Mouse (Mus musculus) gastrocnemius, adult 2 months (tissue): ENCODE data around the gene Bmp8b. TPM values are rescaled to one million over a fixed set of nuclear protein-coding genes. Genes with fewer than 3 reads are reported as not detected.
"Not testable (repeated sequence)": the region's sequence is repeated elsewhere in the genome, so short reads cannot be mapped to it uniquely, and the experiment has no call there.

Source experiments
- DNase-seq: peaks from one replicate; pipeline ENCODE4 v3.0.0; 2022
- H3K27ac ChIP-seq: fragments of 200-600 bp; 2 replicates; pipeline ENCODE4 v1.8.1; 2022; ENCODE audit warnings: mild to moderate bottlenecking
- H3K4me3 ChIP-seq: fragments of 200-600 bp; 2 replicates; pipeline ENCODE4 v1.8.1; 2022; ENCODE audit warnings: mild to moderate bottlenecking, moderate library complexity
- CTCF ChIP-seq: fragments of 200-600 bp; IDR thresholded peaks from 2 replicates; pipeline ENCODE4 v1.8.1; 2022; ENCODE audit warnings: antibody characterized with exemption, mild to moderate bottlenecking, moderate library complexity
- intact Hi-C: fragments of 180-260 bp; cut with DNase I; formaldehyde crosslinking; loops from one replicate; pipeline ENCODE4 v1.15.1; 2025
- total RNA-seq, 2 experiments: library from RNA; stranded (reverse); gene quantifications; 2 replicates each; pipeline ENCODE4 v1.2.3; 2021

The Bmp8b gene
- total RNA-seq, 2 experiments from 2014 or later = not detected

DNA sequence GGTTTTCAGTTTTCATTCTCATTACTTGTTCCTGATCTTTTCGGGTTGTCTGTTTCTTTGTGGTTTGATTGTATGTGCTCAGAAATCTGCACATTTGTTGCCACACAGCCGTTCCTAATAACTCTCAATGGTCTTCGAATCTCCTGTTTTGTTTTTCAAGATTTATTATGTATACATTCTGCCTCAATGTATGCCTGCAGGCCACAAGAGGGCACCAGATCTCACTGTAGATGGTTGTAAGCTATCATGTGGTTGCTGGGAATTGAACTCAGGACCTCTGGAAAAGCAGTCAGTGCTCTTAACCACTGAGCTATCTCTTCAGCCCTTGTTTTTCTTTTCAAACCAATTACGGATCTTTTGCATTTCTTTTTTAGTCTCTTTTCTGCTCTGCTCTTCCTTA, 18.6 kb upstream of the Bmp8b start:
- no peak overlapping the region for H3K27ac ChIP-seq
- H3K4me3 ChIP-seq = no peak overlapping the region
- no peak for TF ChIP-seq CTCF
- intact Hi-C loops = no loop called here
- no peak for DNase-seq

DNA sequence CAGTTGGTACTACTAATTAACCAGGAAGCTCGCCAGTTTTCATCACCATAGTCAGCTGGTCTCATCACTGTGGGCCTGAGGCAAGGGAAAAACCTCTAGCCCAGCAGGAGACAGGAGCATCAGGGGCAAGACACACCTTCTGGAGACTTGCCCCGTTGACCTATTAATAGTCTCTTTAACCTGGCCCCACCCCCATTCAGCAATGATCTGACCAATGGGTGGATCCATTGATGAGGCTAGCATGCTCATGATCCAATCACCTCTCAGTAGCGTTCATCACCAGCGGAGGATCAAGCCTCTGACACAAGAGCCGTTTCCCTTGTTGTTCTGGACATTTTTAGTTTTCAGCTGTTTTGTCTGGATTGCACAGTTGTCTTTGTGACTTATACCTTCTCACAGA, 12.3 kb upstream of the Bmp8b start:
- no peak for TF ChIP-seq CTCF
- no peak overlapping the region for H3K4me3 ChIP-seq
- DNase-seq = no peak
- no peak overlapping the region for H3K27ac ChIP-seq
- intact Hi-C loops = no loop called here

DNA sequence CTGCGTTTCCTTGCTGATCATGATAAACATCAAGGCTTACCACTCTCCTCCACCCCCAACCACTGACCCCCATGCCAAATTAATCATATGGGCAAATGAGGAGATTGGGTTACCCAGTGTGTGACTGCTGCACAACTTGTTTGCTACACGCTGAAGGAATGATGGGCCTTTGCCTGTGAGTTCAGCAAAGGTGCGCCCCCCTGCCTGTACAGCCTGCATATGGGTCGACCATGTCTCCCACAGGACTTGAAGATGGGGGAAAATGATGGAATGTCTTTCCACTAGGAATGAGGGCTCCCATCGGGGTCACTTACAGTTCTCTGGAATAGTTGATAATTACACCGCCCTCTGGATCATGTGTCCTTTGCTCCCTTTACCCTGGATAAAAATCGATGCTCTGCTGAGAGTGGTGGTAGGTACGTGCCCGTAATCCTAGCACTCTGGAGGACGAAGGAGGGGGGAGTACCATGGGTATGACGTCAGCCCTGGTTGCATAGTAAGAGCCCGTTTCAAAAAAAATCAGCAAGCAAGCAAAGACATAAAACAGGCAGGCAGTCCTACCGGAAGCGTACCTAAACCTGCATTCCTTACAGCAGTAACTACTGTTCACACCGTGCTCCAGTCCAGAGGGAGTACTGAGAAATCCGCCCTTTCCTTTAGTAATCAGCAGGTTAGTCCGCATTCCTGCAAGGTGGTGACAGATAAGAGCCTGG, 11.7 kb upstream of the Bmp8b start:
- H3K27ac ChIP-seq = no peak overlapping the region
- no peak for TF ChIP-seq CTCF
- no peak for DNase-seq
- no peak overlapping the region for H3K4me3 ChIP-seq
- intact Hi-C loops = no loop called here

DNA sequence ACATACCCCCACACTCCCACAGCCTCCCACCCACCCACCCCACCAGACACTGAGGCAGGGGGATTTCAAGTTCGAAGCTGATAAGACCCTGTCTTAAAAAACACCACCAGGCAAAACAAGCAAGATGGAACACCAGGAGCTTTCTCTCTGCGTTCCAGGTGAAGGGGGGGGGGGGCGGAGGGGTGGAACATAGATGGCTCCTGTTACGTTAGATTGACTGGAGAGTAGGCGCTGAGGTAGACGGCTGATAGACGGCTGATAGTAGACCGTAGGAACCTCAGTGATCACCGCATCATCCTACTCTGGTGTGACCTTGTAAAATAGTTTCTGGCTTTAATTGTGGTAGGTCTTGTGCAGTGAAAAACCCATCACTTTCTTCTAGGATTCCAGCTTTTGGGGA, 11.1 kb upstream of the Bmp8b start:
- TF ChIP-seq CTCF = no peak
- intact Hi-C loops = no loop called here
- Histone ChIP-seq H3K27ac (no peak overlapping the region), H3K4me3 (no peak overlapping the region)
- DNase-seq = no peak

DNA sequence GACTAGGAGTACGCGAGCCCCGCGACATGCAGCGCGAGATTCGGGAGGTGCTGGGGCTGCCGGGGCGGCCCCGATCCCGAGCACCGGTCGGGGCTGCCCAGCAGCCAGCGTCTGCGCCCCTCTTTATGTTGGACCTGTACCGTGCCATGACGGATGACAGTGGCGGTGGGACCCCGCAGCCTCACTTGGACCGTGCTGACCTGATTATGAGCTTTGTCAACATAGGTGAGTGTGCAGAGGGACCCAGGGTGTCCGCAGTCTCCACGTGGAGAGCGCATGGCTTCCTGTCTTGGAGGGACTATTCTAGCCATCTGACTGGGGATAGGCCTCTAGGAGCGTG, 456 bp downstream of the Bmp8b start:
- DNase-seq = no peak
- intact Hi-C loops = no loop called here
- Histone ChIP-seq H3K27ac (no peak overlapping the region), H3K4me3 (no peak overlapping the region)
- TF ChIP-seq CTCF = no peak

DNA sequence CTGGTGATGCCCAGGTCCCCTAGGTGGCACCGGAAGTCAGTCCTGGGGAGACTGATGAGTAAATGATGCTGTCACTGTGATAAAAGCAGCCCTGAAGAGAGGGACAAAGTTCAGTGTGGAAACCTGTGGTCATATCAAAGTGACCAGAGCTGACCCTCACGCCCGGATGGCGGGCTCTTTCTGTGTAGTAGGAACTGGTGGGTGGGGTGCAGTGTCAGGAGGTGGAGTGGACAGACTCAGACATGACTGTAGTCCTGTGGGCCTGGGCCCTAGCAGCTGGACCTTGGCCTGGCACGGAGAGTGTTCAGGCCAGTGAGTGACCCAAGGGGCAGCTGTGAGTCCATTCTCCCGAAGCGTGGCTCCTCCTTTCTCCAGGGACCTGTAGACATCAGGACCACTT, 964 bp downstream of the Bmp8b start:
- intact Hi-C loops, DNase-seq, H3K27ac ChIP-seq, H3K4me3 ChIP-seq: not testable (repeated sequence)

DNA sequence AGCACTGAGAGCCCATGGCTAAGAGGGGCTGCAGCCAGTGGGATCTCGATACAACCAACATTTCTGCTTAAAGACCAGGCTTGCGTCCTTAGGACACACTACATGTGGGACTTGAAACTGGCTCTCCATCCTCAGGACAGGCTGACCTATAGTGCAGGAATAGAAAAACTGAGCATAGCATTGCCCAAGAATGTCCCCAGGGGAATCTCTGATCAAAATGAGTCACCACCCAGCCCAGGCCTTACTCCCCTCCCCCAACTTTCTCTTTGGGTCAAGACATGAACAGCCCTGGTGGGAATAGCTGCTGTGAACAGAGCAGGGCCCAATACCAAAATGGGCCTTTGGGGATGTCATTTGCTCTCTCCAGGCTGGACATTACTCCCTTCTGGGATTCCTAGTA, 1.9 kb downstream of the Bmp8b start:
- Histone ChIP-seq H3K27ac (no peak overlapping the region), H3K4me3 (no peak overlapping the region)
- no peak for DNase-seq
- no peak for TF ChIP-seq CTCF
- intact Hi-C loops = no loop called here

DNA sequence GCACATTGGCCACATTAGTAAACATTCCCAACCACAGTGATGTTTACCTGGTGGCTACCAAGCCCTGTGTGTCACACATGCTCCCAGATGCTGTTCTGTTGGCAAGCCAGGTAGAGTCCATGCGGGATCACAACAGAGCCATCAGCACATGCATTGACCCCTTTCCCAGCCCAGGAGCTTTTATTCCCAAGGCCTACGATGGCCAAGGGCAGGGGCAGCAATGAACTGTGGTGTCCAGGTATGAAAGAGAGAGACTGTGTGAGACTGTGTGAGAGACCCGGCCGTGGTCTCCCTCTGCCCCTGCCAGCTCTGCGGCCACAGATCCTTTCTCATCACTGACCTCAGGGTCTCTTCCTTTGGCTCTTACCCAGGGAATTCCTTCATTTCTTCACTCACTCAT, 3.1 kb downstream of the Bmp8b start:
- no peak for TF ChIP-seq CTCF
- no peak for DNase-seq

DNA sequence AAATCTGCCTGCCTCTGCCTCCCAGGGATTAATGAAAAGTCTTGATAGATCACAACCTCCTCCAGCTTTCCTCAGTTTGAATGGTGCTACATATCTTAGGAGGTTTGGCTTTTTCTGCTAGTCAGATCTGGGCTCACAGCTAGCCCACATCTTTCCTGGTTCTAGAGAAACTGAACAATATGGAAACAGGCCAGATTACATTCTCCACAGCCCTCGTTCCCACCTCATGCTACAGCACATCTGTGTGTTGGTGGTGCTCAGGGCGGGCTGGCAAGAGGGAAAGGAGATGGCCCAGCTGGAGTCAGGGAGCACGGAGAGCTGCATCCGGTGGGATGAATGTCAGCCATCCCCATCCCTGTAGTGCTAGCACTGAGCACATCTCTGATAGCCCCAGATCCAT, 5.8 kb downstream of the Bmp8b start:
- Histone ChIP-seq H3K27ac (no peak overlapping the region), H3K4me3 (no peak overlapping the region)
- DNase-seq = no peak
- intact Hi-C loops = no loop called here
- no peak for TF ChIP-seq CTCF

More for the DNA sequence above, 3.1 kb downstream of the Bmp8b start:
- no peak overlapping the region for H3K27ac ChIP-seq
- intact Hi-C loops = no loop called here
- H3K4me3 ChIP-seq = no peak overlapping the region

DNA sequence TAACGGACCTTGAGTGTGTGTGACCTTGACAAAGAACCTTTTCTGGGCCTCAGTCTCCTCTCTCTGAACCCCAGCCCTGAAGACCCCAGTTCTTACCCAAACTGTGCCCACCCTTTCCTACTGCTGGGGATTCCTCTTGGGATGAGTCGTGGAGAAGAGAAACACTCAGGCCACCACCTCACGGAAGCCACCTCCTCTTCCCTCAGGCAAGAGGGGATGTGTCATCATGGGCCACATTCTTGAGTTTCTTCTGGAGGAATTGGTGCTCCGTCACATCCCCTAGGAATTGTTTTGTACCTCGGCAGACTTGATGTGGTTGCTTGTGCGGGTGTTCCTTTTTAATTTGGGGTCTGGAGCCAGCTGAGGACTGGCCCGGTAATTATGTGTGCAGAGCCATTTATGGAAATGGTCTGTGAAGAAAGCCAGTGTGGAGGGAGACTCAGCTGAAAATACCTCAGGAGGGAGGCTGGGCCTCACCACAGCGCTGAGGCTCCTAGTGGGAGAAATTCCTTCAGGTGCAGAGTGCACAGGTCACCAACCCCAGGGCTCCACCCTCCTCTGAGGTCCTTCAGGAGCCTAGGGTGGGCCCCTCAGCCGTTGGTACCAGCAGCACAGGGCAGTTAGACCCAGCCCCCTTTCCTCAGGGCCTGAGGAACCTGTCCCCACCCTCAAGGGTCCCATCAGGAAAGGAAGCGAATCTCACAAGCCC, 6.5 kb downstream of the Bmp8b start:
- intact Hi-C loops, H3K27ac ChIP-seq, H3K4me3 ChIP-seq, DNase-seq: not testable (repeated sequence)

DNA sequence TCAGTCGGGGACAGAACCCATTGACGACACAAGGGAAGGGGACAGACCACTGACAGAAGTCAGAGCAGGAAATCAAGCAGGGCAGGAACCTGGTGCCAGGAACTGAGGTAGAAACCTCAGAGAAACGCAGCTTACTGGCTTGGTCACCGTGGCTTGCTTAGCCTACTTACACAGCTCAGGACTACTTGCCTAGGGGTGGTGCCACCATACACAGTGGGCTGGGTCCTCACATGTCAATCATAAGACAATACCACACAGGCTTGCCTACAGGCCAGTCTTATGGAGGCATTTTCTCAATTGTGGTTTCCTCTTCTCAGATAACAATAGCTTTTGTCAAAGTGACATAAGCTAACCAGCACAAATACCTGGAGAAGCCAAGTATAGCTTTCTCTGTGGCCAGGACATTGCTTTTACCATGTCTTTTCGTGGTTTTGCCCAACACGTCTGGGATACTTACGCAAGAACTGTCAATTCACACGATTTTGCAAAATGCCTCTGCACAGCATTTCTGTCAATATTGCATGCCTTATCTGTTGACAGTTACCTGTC, 7.3 kb downstream of the Bmp8b start:
- Histone ChIP-seq H3K4me3 (no peak overlapping the region), H3K27ac (no peak overlapping the region)
- intact Hi-C loops = no loop called here
- no peak for TF ChIP-seq CTCF
- no peak for DNase-seq

DNA sequence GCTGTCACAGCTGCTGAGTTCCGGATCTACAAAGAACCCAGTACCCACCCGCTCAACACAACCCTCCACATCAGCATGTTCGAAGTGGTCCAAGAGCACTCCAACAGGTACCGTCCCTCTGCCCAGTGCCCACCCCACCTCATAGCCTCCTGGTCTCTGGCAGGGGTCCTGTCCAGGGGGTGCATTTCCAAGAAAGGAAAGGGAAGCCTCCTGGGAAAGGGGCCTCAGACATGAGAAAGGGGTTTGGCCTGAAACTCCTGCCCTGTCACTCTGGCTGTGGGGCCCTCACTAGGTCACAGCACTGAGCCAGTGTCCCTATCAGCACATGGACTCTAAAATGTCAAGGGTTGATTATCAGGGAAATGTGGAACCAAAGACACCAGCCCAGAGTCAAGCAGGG, 9.7 kb downstream of the Bmp8b start:
- H3K27ac ChIP-seq, intact Hi-C loops: not testable (repeated sequence)

DNA sequence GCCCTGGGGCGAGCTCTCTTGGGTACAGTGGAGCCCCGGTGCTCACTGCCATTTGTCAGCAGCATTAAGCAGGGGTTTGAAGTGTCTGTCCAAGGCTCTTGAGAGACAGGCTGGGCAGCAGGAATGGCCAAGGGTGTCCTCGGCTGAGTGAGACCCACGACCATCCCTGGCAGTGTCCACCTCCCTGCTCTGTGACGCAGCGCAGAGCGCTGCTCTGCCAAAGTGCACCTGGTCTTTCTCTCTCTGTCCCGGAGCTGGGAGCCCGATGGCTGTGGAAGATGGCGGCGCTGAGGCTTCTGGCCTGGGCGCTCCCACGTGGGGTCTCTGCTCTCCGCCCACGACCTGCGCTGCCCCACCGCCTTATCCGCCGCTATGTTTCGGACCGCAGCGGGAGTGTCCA, 11.0 kb downstream of the Bmp8b start, which contains the start of gene Oxct2b:
Oxct2b (plus strand) TSS at position 256 of the 400 bp plus-strand sequence.
- Histone ChIP-seq H3K27ac (no peak within 1 kb of the TSS), H3K4me3 (no peak within 1 kb of the TSS)
- intact Hi-C loops = no loop called here
- no peak for TF ChIP-seq CTCF
- DNase-seq = no peak

More for the DNA sequence above, 9.7 kb downstream of the Bmp8b start:
- DNase-seq, H3K4me3 ChIP-seq: not testable (repeated sequence)

DNA sequence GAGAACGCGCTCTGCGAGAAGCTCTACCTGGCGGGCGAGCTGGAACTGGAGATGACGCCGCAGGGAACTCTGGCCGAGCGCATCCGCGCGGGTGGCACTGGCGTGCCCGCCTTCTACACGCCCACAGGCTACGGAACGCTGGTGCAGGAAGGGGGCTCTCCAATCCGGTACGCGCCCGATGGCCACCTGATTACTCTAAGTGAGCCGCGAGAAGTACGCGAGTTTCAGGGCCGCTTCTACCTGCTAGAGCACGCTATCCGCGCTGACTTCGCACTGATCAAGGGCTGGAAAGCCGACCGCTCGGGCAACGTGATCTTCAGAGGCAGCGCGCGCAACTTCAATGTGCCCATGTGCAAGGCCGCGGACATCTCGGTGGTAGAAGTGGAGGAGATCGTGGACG, 11.7 kb downstream of the Bmp8b start:
- intact Hi-C loops, DNase-seq, H3K27ac ChIP-seq, H3K4me3 ChIP-seq: not testable (repeated sequence)
